Mouse (Mus musculus) midbrain, embryonic 16.5 days (tissue): ENCODE data around the gene Ncoa1. TPM values are rescaled to one million over a fixed set of nuclear protein-coding genes. Genes with fewer than 3 reads are reported as not detected.

ENCODE experiments used
- ATAC-seq: fragments of 200-750 bp; cut with Nextera tagmentation; 2 replicates; pipeline ENCODE4 v1.8.0; 2017; ENCODE audit warnings: moderate TSS enrichment
- H3K27ac ChIP-seq: fragments of 300-500 bp; sonication (generic); 2 replicates; pipeline ENCODE4 v1.5.1; 2014; ENCODE audit warnings: mild to moderate bottlenecking, low read length, mixed read lengths
- H3K27me3 ChIP-seq: fragments of 300-500 bp; sonication (generic); 2 replicates; pipeline ENCODE4 v1.6.1; 2014; ENCODE audit warnings: low read depth, low read length, mixed read lengths; ENCODE audit not compliant: control insufficient read depth, insufficient read depth
- H3K36me3 ChIP-seq: fragments of 300-500 bp; sonication (generic); 2 replicates; pipeline ENCODE4 v1.6.1; 2014; ENCODE audit warnings: mild to moderate bottlenecking, low read length, moderate library complexity, mixed read lengths; ENCODE audit not compliant: control insufficient read depth, insufficient read depth
- H3K4me1 ChIP-seq: fragments of 300-500 bp; sonication (generic); 2 replicates; pipeline ENCODE4 v1.6.1; 2014; ENCODE audit warnings: mild to moderate bottlenecking, low read length, mixed read lengths; ENCODE audit not compliant: control insufficient read depth, insufficient read depth
- H3K4me2 ChIP-seq: fragments of 300-500 bp; sonication (generic); 2 replicates; pipeline ENCODE4 v1.6.1; 2014; ENCODE audit warnings: mild to moderate bottlenecking, low read length, mixed read lengths
- H3K4me3 ChIP-seq: fragments of 300-500 bp; sonication (generic); 2 replicates; pipeline ENCODE4 v1.5.1; 2014; ENCODE audit warnings: low read depth, mild to moderate bottlenecking, low read length, moderate library complexity, mixed read lengths
- H3K9ac ChIP-seq: fragments of 300-500 bp; sonication (generic); 2 replicates; pipeline ENCODE4 v1.6.1; 2014; ENCODE audit warnings: low read depth, low read length, mixed read lengths
- H3K9me3 ChIP-seq: fragments of 300-500 bp; sonication (generic); replicated peaks from 2 replicates; pipeline ENCODE4 v1.6.1; 2014; ENCODE audit warnings: mild to moderate bottlenecking, low read length, mixed read lengths; ENCODE audit not compliant: control insufficient read depth, poor library complexity, severe bottlenecking
- WGBS: fragments of 180-500 bp; shearing (Covaris S2); extraction: QIAGEN DNeasy Blood & Tissue Kit; methylation state at CpG from one replicate; pipeline ENCODE4 v1.1.7; 2014; 5-methylcytosine and 5-hydroxymethylcytosine counted together
- polyA plus RNA-seq: library from polyadenylated mRNA; unstranded; fragments of >200 nt; fragmentation: Nextera tagmentation; extraction: Ambion mirVana; gene quantifications from 2 replicates; pipeline ENCODE4 v1.2.1, GENCODE M21; 2015

Ncoa1 gene
- polyA plus RNA-seq, 1 experiment from 2014 or later = 10.9 TPM

DNA sequence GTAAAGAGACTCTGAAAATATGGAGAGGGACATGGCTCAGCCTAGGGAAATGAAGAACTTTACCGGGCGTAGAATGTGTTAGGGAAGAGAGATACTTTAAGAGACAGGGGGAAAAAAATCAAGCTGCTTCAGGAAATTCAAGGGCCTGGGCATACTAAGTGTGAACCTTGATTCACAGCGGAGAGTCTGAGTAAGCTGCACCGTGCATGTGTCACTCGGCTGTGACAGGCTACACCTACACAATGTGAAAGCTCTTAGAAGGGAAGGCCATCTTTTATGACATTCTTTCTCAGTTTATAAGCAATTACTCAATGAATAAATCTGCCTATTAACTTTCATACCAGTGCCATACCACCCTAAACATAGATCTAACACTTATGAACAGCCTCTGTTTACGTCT, 183.2 kb downstream of the Ncoa1 start:
- Histone ChIP-seq H3K4me1 (no peaks in the 10 kb centered on the region), H3K27ac (no peak overlapping the region), H3K4me2 (no peak overlapping the region), H3K27me3 (no peaks in the 10 kb centered on the region), H3K9ac (no peak overlapping the region), H3K9me3 (no peaks in the 10 kb centered on the region), H3K4me3 (no peak overlapping the region), H3K36me3 (peaks cover 8% of the 10 kb centered on the region)
- WGBS = 94% methylated on average over 6 of the region's 6 CpGs
- ATAC-seq = no peak

DNA sequence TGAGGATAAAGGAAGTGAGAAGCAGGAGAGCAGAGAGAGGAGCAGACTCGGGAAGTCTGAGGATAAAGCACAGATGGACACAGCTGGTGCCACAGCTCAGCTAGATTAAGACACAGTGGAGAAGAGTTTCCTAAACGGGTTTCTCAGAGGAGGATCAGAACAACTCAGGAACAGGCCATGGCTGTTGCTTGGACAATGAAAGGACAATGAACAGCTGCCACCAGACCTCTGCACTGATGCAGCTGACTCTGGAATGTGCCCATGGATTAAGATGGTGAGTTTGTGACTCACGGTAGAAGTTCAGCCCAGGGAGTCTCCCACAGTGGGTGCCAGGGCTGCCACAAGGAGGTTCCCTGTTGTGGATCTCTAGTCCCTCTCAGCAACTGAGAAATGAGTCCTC, 191.8 kb downstream of the Ncoa1 start:
- 12% methylated on average over 3 of the region's 3 CpGs for WGBS

DNA sequence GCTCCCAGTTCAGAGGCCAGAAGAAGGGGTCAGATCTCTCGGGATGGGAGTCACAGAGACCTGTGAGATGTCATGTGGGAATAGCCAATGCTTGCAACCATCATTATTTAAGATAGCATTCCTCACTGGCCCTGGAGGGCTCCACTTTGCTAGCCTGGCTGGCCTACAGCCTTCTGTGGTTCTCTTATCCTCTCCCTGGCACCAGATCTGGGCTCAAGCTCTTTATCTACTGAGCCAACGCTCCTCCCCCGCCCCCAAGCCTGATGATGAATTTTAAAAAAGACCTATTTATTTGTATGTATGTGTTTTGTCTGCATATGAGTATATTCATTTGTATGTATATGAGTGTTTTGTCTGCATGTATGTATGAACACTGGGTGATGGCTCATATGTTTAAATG, 197.1 kb downstream of the Ncoa1 start:
- no peaks in the 10 kb centered on the region for H3K4me1 ChIP-seq
- H3K27me3 ChIP-seq = no peaks in the 10 kb centered on the region
- H3K4me2 ChIP-seq = no peak overlapping the region
- H3K36me3 ChIP-seq = no peaks in the 10 kb centered on the region
- H3K9ac ChIP-seq = no peak overlapping the region
- no peak overlapping the region for H3K4me3 ChIP-seq
- no peak overlapping the region for H3K27ac ChIP-seq
- H3K9me3 ChIP-seq = no peaks in the 10 kb centered on the region
- WGBS = 95% methylated on average over 3 of the region's 3 CpGs
- no peak for ATAC-seq

More for the DNA sequence above, 191.8 kb downstream of the Ncoa1 start:
- Histone ChIP-seq H3K9ac (no peak overlapping the region), H3K4me1 (no peaks in the 10 kb centered on the region), H3K4me2 (no peak overlapping the region), H3K36me3 (no peaks in the 10 kb centered on the region; the same call in 1 of the 2 replicates), H3K27ac (no peak overlapping the region), H3K4me3 (no peak overlapping the region), H3K27me3 (no peaks in the 10 kb centered on the region), H3K9me3 (no peaks in the 10 kb centered on the region)
- no peak for ATAC-seq

DNA sequence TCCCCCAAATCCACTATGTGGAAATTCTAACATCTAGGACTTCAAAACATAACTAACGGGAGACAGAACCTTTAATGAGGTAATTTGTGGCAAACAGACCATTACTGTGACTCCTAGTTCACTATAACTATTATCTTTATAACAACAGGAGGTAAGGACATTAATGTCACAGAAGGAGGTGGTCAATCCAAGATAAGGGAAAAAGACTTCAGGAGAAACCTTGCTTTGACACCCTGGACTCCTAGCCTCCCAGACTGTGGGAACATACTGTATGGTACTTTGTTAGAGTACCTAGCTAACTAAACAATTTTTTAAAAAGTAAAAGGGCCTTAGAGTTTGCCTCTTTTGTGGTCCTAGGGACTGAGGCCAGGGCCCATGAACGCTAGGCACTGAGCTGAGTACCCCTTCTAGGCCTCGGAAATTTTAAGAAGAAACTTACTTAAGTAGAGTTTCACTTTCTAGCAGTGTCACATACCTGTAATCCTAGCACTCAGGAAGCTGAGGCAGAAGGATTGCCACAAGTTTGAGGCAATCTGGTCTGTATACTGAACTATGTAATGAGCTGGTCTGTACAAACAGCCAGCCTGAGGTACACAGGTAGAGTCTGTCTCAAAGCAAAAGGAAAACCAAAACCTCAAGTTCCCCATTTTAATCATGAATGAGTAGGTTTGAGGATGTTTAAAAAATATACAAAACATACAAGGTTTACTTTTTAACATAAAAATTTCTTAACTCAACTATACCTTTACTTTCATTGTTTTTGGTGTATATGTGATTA, 197.8 kb downstream of the Ncoa1 start:
- H3K4me2 ChIP-seq = no peak overlapping the region
- no peaks in the 10 kb centered on the region for H3K4me1 ChIP-seq
- H3K9me3 ChIP-seq = no peaks in the 10 kb centered on the region
- H3K36me3 ChIP-seq = peaks cover 5% of the 10 kb centered on the region
- H3K27me3 ChIP-seq = no peaks in the 10 kb centered on the region
- 91% methylated on average over 3 of the region's 3 CpGs for WGBS
- no peak overlapping the region for H3K27ac ChIP-seq
- ATAC-seq = no peak
- H3K9ac ChIP-seq = no peak overlapping the region
- H3K4me3 ChIP-seq = no peak overlapping the region

- H3K4me2 ChIP-seq = no peak overlapping the region
- no peak overlapping the region for H3K27ac ChIP-seq
- no peaks in the 10 kb centered on the region for H3K4me1 ChIP-seq
- no peak overlapping the region for H3K4me3 ChIP-seq
- H3K27me3 ChIP-seq = no peaks in the 10 kb centered on the region
- no peak overlapping the region for H3K9ac ChIP-seq
- no peaks in the 10 kb centered on the region for H3K9me3 ChIP-seq
- H3K36me3 ChIP-seq = peaks cover 35% of the 10 kb centered on the region
- WGBS = 93% methylated on average over 6 of the region's 6 CpGs
- ATAC-seq = no peak
These were observed 205.9 kb downstream of the Ncoa1 start for GRCm38 (mm10) chr12:4271078-4271477.

GRCm38 (mm10) chr12:4267765-4268164, 209.2 kb downstream of the Ncoa1 start:
- Histone ChIP-seq H3K27ac (no peak overlapping the region), H3K4me1 (no peaks in the 10 kb centered on the region), H3K4me3 (no peak overlapping the region), H3K4me2 (no peak overlapping the region), H3K9ac (no peak overlapping the region), H3K9me3 (no peaks in the 10 kb centered on the region), H3K36me3 (peaks cover 32% of the 10 kb centered on the region), H3K27me3 (no peaks in the 10 kb centered on the region)
- ATAC-seq = no peak
- 96% methylated on average over 4 of the region's 4 CpGs for WGBS

DNA sequence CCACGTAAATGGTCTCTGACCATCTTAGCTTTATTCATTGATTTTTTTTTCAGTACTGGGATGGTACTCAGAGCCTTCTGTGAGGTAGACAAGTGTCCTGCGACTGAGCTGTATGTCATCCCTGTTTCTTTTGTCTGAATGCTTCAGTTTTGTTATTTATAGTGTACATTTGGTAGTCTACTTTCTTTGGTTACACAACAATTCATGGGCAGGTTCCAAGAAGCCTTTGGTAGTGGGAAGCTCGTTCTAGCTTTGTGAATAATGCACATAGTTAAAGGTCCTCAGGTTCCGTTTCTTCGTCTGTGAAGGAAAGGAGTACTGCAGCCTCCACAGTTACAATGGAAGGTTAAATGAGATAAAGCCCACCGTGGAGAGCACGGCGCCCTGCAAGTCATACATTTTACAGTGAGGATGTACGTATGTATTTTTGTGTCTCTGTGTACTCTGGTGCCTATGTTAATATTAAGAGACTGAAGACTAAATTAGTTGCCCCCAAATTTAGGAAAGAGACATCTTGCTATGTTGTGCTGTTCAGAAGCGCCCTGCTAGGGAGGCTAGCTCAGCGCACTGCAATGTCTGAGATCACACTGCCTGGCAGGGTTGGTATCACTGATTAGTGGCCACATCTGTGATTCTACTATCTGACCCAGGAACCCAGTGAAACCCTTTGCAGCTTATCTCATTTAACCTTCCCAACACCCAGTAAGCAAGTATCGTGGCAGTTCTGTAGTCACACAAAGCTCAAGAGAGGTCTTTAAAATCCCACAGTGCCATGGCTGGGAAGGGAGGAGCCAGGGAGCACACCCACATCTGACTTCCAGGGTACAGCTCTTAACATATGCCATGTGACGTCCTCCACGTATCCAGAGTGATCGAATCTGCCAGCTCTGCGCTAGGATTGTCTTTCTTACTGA, 224.0 kb downstream of the Ncoa1 start:
- ATAC-seq = no peak
- Histone ChIP-seq H3K36me3 (peaks cover 11% of the 10 kb centered on the region; the same call in 1 of the 2 replicates), H3K4me2 (no peak overlapping the region), H3K27ac (no peak overlapping the region), H3K4me1 (no peaks in the 10 kb centered on the region), H3K9ac (no peak overlapping the region), H3K4me3 (no peak overlapping the region), H3K9me3 (no peaks in the 10 kb centered on the region), H3K27me3 (no peaks in the 10 kb centered on the region)
- 95% methylated on average over 16 of the region's 16 CpGs for WGBS

DNA sequence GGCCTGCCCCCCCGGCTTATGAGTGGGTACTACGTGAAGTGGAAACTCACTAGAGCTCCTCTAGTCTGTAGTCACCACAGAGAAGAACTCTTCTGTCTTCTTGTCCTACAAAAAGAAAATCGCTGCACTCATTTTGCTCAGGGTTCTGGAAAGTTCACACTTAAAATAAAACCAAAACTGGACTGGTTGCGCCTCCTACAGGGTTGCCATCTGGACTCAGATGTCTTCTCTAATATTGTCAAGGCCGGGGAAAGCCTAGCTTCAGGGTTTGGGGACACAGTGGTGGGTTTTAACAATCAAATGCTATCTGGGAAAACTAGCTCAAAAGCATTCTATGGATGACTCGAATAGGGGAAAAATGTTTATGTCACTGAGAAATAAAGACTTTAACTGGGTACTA, 227.2 kb downstream of the Ncoa1 start:
- Histone ChIP-seq H3K4me3 (no peak overlapping the region), H3K27me3 (no peaks in the 10 kb centered on the region), H3K9ac (no peak overlapping the region), H3K36me3 (peaks cover 9% of the 10 kb centered on the region; the same call in 1 of the 2 replicates), H3K4me1 (no peaks in the 10 kb centered on the region), H3K9me3 (no peaks in the 10 kb centered on the region), H3K27ac (no peak overlapping the region), H3K4me2 (no peak overlapping the region)
- 85% methylated on average over 6 of the region's 6 CpGs for WGBS
- no peak for ATAC-seq

GRCm38 (mm10) chr12:4245742-4246141, 231.2 kb downstream of the Ncoa1 start:
- ATAC-seq = no peak
- H3K9me3 ChIP-seq = no peaks in the 10 kb centered on the region
- no peak overlapping the region for H3K9ac ChIP-seq
- H3K27ac ChIP-seq = no peak overlapping the region
- H3K4me1 ChIP-seq = no peaks in the 10 kb centered on the region
- H3K4me3 ChIP-seq = no peak overlapping the region
- WGBS = 87% methylated on average over 10 of the region's 10 CpGs
- H3K4me2 ChIP-seq = no peak overlapping the region
- no peaks in the 10 kb centered on the region for H3K27me3 ChIP-seq
- no peaks in the 10 kb centered on the region; the same call in 1 of the 2 replicates for H3K36me3 ChIP-seq
